Mouse (Mus musculus): ENCODE results near the gene Trp53bp2.

The Trp53bp2 gene

GRCm38 (mm10) chr1:182500224-182500623 lies 91.3 kb downstream of the Trp53bp2 start:
- DNase-seq (ENCODE audit: low spot score in 2 of 2) = no peak

DNA sequence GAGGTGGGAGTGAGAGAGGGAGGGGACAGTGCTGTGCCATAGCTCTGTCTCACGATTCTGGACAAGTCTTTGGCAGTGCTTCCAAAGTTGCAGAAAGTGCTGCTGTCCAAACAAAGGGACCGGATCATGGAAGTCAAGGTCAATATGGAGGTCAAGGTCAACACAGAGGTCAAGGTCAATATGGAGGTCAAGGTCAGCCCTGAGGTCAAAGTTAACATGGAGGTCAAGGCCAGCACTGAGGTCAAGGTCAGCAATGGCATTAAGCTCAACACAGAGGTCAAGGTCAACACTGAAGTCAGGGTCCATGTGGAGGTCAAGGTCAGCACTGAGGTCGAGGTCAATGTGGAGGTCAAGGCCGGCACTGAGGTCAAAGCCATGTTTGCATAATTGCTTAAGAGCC lies 91.9 kb downstream of the Trp53bp2 start:
- no peak for DNase-seq (ENCODE audit: low spot score in 2 of 2)

GRCm38 (mm10) chr1:182501815-182502405 lies 92.9 kb downstream of the Trp53bp2 start:
- no peak for DNase-seq (ENCODE audit: low spot score in 2 of 2)

GRCm38 (mm10) chr1:182502491-182503050 lies 93.6 kb downstream of the Trp53bp2 start:
- no peak for DNase-seq (ENCODE audit: low spot score in 2 of 2)

DNA sequence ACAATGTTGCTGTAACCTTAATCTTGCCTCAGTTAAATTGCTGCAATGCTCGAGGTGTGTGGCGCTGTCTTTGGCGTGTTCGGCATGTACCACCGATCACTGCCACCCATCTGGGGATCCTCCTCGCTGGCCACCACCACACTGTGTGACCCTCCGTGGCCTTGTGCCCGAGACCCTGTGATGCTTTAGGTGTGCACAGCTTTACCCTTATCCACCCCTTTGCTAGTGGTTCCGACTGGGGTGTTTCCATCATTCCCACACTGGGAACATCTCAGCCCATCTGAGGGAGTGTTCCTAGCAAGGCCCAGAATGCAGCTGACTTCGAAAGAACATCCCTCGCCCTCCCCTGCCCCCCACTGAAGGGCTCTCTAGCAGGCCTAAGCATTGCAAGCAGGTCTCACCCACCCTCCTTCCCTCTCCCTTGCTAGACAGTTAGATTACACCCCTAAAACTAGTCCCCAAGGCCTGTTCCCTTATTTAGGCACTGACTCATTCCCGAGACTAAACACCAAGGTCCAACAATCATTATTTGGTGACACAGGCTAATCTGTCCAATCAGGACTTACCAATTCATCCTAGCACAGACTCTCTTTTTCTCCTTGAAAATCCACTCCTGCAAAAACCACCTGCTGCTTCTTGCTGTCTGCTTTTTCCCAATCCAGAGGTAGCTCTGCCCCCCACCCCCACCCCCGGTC lies 94.4 kb downstream of the Trp53bp2 start:
- DNase-seq (ENCODE audit: low spot score in 2 of 2) = no peak

GRCm38 (mm10) chr1:182504223-182504622 lies 95.3 kb downstream of the Trp53bp2 start:
- no peak for DNase-seq (ENCODE audit: low spot score in 2 of 2)

- no peak for DNase-seq (ENCODE audit: low spot score in 2 of 2)
Observed at GRCm38 (mm10) chr1:182505291-182505690, 96.3 kb downstream of the Trp53bp2 start.

DNA sequence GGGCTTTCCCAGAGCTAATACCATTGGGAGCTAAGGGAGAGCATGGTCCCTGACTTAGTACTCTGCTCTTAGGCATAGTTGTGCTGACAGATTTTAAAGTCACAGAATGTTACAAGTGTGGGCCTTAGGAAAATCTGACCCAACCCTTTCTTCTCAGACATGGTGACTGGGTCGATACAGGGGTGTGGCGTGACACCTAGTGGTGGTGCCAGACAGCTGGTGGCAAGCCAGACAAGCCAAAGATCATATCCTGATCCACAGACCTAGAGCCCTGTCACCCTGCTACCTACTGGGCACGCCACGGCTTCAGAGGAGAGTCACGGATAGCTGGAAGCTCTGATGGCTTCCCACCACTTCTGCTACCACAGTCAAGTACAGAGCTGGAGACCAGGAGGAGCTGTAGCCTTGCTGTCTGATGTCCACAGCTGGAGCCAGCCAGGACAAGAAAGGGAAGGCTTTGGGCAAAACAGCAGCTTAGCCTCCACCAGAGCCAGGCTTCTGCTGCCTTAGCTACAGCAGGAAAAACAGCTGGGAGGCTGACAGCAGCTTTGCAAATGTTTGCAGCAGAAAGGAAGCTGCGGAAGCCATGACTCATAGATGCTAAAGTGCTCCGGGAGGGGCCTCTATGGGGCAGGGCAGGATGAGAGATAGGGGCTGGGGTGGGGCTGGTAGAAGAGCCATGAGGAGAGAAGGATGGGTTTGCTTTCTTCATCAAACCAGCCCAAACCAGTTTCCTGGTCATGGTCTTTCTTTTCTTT lies 97.4 kb downstream of the Trp53bp2 start:
- DNase-seq (ENCODE audit: low spot score in 2 of 2) = no peak

DNA sequence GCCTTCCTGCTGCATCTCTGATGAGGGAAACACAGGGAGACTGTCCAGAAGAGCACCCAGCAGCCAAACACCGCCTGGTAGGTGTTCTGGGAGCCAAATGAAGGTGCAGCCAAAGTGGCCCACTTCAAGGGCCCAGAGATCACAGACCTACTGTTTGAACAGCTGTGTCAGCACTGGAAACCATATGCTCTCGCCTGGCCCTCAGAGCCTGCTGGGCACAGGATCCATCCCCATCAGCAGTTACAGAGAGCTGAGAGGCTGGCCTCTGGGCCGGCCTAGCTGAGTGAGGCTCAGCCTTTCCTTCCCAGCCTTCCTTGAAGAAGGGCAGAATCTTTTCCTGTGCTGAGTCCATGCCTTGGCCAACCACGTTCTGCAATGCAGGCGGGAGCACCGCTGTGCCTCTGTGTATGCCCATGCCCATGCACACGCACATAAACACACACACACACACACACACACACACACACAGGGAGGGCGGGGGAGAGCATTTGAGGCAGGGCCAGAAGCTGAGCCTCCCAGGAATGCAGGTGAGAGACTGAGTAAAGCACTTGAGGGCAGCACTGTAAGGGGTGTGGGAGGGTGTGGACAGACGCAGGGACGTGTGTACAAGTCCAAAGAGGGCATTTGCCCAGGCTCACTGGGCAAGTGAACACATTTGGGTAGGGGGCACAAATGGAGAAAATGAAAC lies 100.3 kb downstream of the Trp53bp2 start:
- DNase-seq (ENCODE audit: low spot score in 2 of 2) = no peak

GRCm38 (mm10) chr1:182511073-182511472 lies 102.1 kb downstream of the Trp53bp2 start:
- no peak for DNase-seq (ENCODE audit: low spot score in 2 of 2)

DNA sequence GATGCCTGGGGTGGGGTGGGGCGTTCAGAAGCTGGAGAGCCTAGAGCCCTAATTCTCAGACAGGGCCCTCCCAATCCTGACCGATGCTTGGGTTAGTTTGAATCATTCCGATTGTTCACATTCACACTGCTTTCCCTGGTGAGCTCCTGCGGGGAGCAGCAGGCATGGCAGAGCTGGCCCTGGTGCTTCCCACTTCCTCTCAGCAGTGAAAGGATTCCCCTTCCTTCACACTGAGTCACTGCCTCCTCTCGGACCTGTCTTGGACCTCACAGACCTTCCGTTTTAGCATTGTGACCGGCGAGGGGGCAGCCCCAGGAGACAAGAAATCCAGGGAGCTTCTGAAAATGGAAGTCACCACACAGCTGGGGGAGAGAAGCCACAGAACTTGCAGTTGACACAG lies 102.8 kb downstream of the Trp53bp2 start:
- no peak for DNase-seq (ENCODE audit: low spot score in 2 of 2)

Measured in frontal cortex, postnatal 10 days (tissue).